Mouse (Mus musculus): ENCODE results near the gene Itpa. TPM values are rescaled to one million over a fixed set of nuclear protein-coding genes. Genes with fewer than 3 reads are reported as not detected.

Itpa gene
- polyA plus RNA-seq, 1 experiment from 2014 or later: 80.9 TPM

Other genes with a start within 250 kb of the Itpa start
- 51.8 and 55.4 TPM in 2 replicates for gene Vps16, start 243.3 kb upstream of the Itpa start, polyA plus RNA-seq (2015; fragmentation: Nextera tagmentation; extraction: Ambion mirVana)
- 7.0 and 7.1 TPM in 2 replicates for gene Pced1a, start 242.9 kb upstream of the Itpa start, polyA plus RNA-seq (2015; fragmentation: Nextera tagmentation; extraction: Ambion mirVana)
- gene Ptpra, start 217.3 kb upstream of the Itpa start, polyA plus RNA-seq (2015; fragmentation: Nextera tagmentation; extraction: Ambion mirVana): 64.0 and 64.6 TPM in 2 replicates
- gene Mrps26, start 103.9 kb upstream of the Itpa start, polyA plus RNA-seq (2015; fragmentation: Nextera tagmentation; extraction: Ambion mirVana): 71.8 and 72.3 TPM in 2 replicates
- not detected in 2 replicates for gene Oxt, start 91.4 kb upstream of the Itpa start, polyA plus RNA-seq (2015; fragmentation: Nextera tagmentation; extraction: Ambion mirVana)
- not detected in 2 replicates for gene Avp, start 85.1 kb upstream of the Itpa start, polyA plus RNA-seq (2015; fragmentation: Nextera tagmentation; extraction: Ambion mirVana)
- 11.9 and 12.0 TPM in 2 replicates for gene Fastkd5, start 37.6 kb upstream of the Itpa start, polyA plus RNA-seq (2015; fragmentation: Nextera tagmentation; extraction: Ambion mirVana)
- 7.3 TPM in 2 replicates for gene Ubox5, start 37.6 kb upstream of the Itpa start, polyA plus RNA-seq (2015; fragmentation: Nextera tagmentation; extraction: Ambion mirVana)
- gene Lzts3, start 24.8 kb upstream of the Itpa start, polyA plus RNA-seq (2015; fragmentation: Nextera tagmentation; extraction: Ambion mirVana): 1.5 and 1.8 TPM in 2 replicates
- gene Ddrgk1, start 3.0 kb upstream of the Itpa start, polyA plus RNA-seq (2015; fragmentation: Nextera tagmentation; extraction: Ambion mirVana): 39.4 and 43.6 TPM in 2 replicates
- gene Slc4a11, start 29.9 kb downstream of the Itpa start, polyA plus RNA-seq (2015; fragmentation: Nextera tagmentation; extraction: Ambion mirVana): 0.12 and 0.19 TPM in 2 replicates
- 44.5 and 46.0 TPM in 2 replicates for gene 4930402H24Rik, start 238.8 kb downstream of the Itpa start, polyA plus RNA-seq (2015; fragmentation: Nextera tagmentation; extraction: Ambion mirVana)
- 3.7 and 4.7 TPM in 2 replicates for gene Atrn, start 238.9 kb downstream of the Itpa start, polyA plus RNA-seq (2015; fragmentation: Nextera tagmentation; extraction: Ambion mirVana)